Mouse (Mus musculus): ENCODE data around the gene Klhl40.

Klhl40 gene

DNA sequence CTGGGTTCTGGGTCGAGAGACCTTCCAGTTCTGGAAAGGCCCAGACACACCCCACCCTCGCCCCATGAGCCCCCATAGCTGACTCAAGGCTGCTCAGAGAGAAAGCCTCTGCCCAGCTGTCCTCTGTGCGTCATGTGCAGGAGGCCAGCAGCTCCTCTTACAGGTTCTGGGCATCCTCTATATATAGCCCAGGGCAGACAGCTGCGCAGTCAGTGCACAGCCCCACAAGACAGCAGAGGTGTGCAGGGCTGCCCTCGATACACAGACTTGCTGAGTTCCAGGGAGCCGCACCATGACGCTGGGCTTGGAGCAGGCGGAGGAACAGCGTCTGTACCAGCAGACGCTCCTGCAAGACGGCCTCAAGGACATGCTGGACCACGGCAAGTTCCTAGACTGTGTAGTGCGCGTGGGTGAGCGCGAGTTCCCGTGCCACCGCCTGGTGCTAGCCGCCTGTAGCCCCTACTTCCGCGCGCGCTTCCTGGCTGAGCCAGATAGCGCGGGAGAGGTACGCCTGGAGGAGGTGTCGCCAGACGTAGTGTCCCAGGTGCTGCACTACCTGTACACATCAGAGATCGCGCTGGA is at the start of gene Klhl40:
Gene Klhl40 (plus strand): TSS at position 124 of the 582 bp plus-strand sequence.
- DNase-seq (ENCODE audit: low spot score in 2 of 2): no peak

- DNase-seq (ENCODE audit: low spot score in 2 of 2): no peak
Observed at GRCm38 (mm10) chr9:121740490-121740889, 36.9 kb upstream of the Klhl40 start.

GRCm38 (mm10) chr9:121741168-121741567 is 36.2 kb upstream of the Klhl40 start:
- DNase-seq (ENCODE audit: low spot score in 2 of 2): no peak

- no peak for DNase-seq (ENCODE audit: low spot score in 2 of 2)
Observed at GRCm38 (mm10) chr9:121744051-121744450, 33.4 kb upstream of the Klhl40 start.

DNA sequence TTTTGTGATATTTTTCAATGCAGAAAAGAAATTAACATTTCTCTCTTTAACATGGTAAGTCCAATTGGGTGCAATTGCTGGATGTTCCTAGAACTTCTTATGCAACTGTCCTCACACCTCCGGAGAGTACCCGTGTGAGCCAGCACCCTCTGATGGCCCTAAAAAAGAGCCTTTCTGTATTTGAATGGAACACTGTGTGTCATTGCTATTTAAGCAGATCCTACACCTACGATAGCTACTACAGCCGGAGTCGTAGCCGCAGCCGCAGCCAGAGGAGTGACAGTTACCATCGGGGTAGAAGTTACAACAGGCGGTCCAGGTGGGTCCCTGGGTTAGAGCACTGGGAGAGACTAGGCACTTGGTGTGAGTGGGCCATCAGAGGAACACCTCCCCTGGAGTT is 24.6 kb upstream of the Klhl40 start:
- DNase-seq (ENCODE audit: low spot score in 2 of 2): no peak

- no peak for DNase-seq (ENCODE audit: low spot score in 2 of 2)
Observed at GRCm38 (mm10) chr9:121754624-121755023, 22.8 kb upstream of the Klhl40 start.

DNA sequence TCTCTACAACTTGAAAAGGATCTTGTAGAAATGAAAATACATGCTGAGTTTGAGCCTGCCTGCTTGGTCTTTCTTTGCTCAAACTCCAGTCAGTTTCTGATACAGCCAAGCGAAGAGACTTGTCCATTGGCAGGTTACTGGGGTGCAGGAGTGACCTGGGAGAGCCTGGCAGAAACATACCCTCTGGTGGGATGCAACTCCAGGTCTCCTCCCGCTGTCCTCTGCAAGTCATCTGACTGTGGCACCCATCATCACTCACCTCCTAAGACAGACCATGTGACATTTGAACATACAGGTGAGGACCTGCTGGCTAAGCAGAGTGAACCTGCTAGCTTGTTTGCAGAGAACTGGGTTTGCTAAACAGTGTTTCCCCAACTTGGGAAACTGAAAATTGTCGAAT is 20.6 kb upstream of the Klhl40 start:
- no peak for DNase-seq (ENCODE audit: low spot score in 2 of 2)

DNA sequence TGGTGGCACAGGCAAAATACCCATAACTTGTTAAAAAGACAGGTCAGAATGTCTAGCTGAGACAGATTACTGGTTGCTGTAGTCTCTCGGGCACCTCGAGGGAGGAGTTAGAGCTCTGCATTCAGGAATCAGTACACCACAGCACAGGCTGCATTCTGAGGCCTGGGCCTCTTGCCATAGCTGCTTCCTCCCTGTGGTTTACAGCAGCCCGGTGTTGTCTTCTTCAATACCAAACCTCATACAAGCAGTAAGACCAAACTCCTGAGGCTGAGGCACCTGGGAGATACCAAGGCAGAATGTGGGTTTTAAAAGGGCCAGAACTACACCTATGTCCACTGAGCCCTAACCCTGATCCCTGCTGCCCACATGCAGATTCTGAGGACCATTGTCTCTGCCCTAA is 20.0 kb upstream of the Klhl40 start:
- peak in 1 of 2 experiments; percentile 58 for DNase-seq (ENCODE audit: low spot score in 2 of 2)

GRCm38 (mm10) chr9:121757835-121758814 is 19.3 kb upstream of the Klhl40 start:
- DNase-seq (ENCODE audit: low spot score in 2 of 2): peak in 1 of 2 experiments; percentile 60

- DNase-seq (ENCODE audit: low spot score in 2 of 2): peak in 1 of 2 experiments; percentile 68
Observed at GRCm38 (mm10) chr9:121759091-121760081, 18.0 kb upstream of the Klhl40 start, which contains the start of gene Zfp651. Gene Zfp651 (plus strand): TSS chr9:121759330.

- DNase-seq (ENCODE audit: low spot score in 2 of 2): peak; percentile 17 to 69
Observed at GRCm38 (mm10) chr9:121760271-121761090, 16.9 kb upstream of the Klhl40 start.

GRCm38 (mm10) chr9:121761091-121761665 is 16.2 kb upstream of the Klhl40 start:
- DNase-seq (ENCODE audit: low spot score in 2 of 2): no peak

DNA sequence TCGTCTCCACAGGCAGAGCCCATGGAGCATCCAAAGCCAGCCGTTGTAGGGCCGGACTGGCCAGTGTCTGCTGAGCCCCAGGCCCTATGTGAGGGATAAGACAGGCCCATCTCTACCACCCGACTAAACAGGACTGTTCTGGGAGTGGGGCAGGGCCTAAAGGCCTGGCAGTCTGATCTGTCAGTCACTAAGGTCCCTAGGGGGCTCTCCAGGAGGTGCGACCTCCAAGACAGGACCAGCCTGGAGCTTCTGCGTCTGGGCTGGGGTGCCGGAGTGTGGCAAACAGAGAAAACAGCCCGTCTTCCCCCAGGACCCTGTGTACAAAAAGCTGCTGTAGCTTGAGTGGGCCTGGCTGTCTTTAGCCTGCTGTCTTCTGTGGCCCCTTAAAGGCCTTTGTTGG is 15.6 kb upstream of the Klhl40 start:
- no peak for DNase-seq (ENCODE audit: low spot score in 2 of 2)

DNA sequence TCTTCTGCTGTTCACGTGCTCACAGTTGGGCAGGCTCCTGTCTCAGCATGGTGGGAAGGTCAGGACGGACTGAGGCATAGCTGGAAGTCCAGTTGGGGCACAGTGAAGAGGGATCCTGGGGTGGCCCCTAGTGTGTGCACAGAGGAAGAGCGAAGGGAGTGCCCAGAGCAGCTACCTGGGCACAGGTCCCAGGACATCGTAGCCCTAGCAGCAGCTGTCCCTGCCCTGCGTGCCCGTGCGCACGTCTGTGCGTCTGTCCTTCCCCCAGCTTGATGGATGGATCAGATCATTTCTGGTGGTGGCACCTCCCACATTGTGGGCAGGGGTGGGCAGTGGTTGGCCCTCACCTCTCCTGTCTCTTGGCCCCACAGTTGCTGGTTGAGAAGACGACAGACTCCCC is 15.2 kb upstream of the Klhl40 start:
- no peak for DNase-seq (ENCODE audit: low spot score in 2 of 2)

DNA sequence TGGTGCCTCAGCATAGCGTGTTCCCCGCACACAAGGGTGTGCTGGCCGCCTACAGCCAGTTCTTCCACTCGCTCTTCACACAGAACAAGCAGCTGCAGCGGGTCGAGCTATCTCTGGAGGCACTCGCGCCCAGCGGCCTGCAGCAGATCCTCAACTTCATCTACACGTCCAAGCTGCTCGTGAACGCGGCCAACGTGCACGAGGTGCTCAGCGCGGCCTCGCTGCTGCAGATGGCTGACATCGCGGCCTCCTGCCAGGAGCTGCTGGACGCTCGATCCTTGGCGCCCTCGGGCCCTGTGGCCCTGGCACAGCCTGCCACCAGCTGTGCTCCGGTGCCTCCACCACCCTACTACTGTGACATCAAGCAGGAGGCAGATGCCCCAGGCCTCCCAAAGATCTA is 14.6 kb upstream of the Klhl40 start:
- DNase-seq (ENCODE audit: low spot score in 2 of 2): no peak

DNA sequence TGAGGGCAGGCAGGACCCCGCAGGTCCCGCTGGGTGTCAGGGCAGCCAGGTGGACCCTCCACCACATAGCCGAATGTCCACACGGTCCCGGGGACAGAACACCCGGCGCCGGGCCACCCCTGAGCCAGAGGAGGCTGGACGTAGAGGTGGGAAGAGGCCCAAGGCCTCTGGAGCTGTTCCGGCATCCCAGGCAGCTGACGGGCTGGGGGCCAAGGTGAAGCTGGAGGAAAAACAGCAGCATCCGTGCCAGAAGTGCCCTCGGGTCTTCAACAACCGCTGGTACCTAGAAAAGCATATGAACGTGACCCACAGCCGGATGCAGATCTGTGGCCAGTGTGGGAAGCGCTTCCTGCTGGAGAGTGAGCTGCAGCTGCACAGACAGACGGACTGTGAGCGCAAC is 13.7 kb upstream of the Klhl40 start:
- DNase-seq (ENCODE audit: low spot score in 2 of 2): no peak

DNA sequence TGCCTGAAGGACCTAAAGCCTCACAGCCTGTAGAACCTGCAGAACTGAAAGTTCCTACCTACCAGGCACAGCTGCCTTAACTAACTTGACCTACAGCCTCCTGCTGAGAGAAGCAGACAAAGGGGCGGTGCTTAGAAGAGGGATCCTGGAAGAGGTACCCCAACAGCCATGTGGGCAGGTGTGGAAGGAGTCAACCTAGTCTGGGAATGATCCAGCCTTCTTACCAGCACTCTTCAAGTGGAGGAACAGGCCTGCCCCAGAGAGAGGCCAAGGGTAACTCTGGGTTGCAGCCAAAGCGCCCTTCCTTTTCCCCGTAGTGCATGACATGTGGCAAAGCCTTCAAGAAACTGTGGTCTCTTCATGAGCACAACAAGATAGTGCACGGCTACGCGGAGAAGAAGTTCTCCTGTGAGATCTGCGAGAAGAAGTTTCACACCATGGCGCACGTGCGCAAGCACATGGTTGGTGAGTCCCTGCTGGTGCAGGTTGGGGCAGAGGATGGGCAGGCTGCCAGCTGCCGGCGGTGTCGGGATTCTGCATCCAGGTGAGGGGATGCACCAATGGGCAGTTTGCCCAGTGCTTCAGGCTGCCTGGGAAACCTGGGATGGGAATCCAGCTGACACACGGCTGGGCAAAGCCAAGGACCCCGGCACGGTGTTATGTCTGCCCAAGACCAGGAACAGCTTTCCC is 12.1 kb upstream of the Klhl40 start:
- DNase-seq (ENCODE audit: low spot score in 2 of 2): no peak

DNA sequence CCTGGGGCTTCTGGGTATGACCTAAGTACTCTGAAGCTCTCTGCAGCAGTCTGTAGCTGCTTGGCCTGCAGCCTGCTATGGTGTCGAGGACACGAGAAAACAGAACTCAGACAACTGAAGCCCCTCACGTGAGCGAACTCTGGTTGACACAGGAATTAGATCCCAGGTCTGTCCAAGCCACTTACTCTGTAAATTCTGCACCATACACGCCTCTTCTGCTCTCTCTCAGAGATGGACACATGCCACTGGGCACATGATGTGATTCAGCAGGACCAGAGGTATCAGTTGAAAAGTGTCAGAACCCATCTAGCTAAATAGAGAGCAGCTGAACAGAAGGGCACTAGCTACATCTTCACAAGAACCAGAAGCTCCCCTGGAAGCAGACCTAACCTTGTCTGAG is 5.0 kb upstream of the Klhl40 start:
- no peak for DNase-seq (ENCODE audit: low spot score in 2 of 2)

DNA sequence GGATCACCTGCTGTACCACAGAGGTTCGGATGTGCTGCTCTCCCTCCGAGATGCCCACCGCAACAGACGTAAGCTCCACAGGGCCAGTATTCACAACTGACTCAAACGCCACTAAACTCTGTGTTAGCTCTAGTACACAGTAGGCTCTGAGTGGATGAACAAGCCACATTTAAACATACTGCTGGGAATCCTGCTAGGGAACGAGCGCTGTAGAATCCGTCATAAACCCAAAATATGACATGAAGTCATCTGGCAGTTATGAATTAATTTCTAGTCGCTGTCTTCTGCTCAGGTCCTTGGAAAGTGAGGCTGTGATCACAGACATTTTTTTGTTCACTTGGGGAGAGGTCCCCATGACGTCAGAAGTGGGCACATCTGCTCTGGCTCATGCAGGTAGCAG is 1.5 kb upstream of the Klhl40 start:
- no peak for DNase-seq (ENCODE audit: low spot score in 2 of 2)

DNA sequence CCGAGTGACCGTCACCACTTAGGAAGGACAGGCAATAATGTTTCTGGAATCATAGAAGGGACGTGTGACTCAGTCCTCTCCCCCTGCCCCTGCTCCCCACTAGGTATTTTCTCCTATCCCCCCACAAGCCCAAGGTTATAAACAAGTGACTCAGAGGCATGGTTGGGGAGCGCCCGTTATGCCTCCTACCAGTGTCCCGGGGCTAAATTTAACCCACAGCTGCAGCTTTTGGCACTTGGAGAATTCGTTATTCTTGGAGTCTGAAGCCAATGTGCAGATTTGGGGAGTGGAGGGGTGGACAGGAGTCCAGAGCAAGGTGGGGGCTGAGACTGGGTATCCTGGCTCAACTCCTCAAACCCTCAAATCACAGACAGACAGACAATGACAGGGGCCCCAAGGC is 896 bp upstream of the Klhl40 start:
- DNase-seq (ENCODE audit: low spot score in 2 of 2): no peak

Data from spleen, postnatal 4 days (tissue).